Mouse (Mus musculus) yolk sac, embryonic 10.5 days (tissue): Measurements from ENCODE around the gene Hs3st5.
"Not testable (repeated sequence)": the region's sequence is repeated elsewhere in the genome, so short reads cannot be mapped to it uniquely, and the experiment has no call there.

ENCODE experiments used
- DNase-seq: peaks from one replicate; pipeline ENCODE4 v3.0.0-alpha.2; 2017; ENCODE audit warnings: low spot score

Gene Hs3st5

DNA sequence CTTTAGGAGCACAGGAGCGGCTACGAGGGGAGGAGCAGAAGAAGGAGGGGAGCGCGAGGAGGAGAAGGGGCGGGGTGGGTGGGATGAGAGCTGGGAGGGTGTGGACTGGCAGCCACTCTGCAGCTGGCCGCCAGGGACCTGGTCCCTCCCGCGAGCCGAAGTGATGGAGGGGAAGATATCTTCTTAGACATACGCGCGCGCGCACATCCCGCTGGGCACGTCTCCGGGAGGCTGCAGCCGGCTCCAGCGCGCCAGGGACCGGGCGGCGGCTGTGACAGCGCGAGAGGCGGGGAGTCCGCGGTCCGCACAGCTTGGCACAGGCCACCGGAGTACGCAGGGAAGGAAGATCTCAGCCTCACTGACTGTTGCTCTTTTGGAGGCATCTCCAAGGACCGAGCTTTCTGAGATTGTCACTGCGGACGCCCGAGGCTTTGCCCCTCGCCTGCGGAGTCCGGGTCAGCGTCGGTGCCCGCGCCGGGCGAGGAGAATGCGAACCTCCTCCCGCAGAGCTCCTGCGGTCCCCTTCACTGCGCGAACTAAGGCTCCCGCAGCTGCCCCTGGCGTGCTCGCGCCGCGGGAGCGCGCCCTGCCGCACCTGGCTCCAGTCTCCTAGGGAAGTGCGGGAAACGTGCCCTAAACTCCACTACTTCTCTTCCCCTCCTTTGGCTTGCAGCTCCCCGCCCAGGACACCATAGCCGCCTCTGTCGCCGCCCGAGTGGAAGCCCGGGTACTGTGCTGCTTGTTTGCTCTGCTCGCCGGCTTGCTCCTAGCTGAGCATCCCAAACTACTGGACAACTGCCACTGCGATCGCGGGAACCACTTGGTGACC lies at the start of gene Hs3st5:
Hs3st5 (plus strand) TSS at position 88 of the 829 bp plus-strand sequence.
- DNase-seq, result peak; percentile 10

DNA sequence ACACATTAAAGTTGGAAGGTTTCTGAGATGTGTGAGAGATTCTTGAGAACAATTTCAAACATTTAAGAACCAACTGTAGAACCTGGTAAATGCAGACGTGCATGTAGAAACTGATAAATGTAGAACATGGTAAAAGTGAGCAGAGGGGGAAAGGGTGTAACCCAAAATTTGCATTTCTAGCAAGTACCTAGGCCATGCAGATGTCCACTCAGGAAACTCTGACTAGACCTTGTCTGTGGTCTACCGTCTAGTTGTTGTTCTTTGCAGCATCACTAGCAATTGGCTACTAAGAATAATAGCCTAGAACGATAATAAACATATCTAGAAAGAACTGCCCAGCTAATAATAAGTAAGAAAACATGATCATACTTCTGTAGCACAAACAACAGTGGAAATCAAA lies 38.0 kb upstream of the Hs3st5 start:
- DNase-seq, result no peak

DNA sequence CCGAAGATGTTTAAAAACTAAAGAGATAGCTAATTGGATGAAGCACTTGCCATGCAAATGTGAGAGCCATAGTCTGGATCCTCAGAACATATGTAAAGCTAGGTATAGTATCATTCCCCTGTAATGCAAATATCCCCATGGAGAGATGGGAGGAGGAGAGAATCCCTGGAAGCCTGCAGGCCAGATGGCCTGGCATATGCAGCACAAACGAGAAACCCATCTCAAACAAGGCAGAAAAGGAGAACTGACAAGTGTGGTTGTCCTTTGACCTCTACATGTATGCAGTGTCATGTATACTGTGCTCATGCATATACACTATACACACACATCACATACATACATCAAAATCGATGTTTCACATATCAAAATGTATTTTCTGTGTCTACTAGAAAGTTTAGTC lies 35.5 kb upstream of the Hs3st5 start:
- no peak for DNase-seq

DNA sequence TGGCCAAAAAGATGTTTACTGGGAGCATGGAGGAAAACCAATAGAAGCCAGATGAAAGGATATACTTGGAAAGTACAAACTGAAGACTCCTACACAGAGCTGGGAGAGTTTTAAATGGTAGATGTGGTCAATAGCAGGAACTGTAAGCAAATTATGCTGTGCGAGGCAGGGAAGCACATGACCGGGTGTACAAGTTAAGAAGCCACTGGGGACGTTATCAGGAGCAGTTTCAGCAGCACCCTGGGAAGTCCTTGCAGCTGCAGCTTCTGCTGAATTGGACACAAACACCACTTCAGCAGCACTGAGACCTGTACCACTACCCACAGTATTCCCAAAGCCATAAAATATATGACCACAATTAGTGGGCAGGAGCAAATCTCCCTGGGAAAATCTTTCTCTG lies 31.8 kb upstream of the Hs3st5 start:
- no peak for DNase-seq

DNA sequence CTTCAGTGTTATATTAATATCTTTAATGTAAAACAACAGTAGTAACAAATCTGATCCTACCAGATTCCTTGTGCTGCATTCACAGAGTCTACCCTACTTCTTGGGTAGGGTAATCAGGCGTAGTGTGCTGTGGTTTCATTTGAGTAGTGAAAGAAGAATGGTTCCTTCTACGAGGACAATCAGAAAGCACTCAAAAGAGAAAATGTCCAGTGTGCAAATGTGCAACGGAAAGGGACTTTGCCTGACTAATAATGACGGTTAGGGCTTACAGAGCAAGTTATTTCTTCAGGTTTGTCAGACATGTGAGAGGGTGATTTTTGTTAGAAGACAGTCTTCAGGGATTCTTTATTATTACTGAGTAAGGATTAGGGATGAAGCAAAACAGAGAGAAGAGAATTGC lies 29.1 kb upstream of the Hs3st5 start:
- no peak for DNase-seq

DNA sequence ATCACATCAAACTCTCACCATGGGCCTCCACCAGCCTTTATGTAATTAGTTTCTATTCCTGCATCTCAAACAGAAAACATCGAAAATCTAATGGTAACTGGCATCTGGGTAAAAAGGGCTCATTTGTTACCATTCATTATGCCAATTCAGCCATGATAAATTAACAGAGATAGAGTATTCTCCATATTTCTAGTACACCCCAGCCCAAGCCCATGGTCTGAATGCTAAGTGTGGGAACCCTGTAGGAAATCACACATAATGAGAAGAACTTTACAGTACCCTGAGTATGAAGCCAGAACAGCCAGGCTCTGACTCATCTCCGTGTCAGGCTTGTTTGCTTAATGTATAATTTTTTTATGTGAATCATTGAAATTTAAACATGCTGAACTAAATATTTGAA lies 23.3 kb upstream of the Hs3st5 start:
- no peak for DNase-seq

DNA sequence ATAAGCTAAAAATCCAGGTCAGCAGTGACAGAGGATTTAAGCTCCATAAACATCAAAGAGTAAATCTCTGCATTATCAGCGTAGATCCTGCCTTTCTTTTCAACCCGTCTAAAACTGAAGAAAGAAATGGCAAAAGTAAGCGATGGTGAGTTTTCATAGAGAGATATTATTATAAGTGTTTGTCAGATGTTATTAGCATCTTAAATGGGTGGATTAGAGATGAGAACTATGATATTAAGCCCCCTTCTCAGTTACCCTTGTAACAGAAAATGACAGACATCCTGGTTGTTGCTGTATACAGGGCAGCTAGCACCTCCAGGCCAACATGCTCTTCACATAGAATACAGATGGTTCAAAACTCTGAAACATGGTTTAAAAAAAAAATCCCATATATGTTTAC lies 22.6 kb upstream of the Hs3st5 start:
- DNase-seq, result no peak

DNA sequence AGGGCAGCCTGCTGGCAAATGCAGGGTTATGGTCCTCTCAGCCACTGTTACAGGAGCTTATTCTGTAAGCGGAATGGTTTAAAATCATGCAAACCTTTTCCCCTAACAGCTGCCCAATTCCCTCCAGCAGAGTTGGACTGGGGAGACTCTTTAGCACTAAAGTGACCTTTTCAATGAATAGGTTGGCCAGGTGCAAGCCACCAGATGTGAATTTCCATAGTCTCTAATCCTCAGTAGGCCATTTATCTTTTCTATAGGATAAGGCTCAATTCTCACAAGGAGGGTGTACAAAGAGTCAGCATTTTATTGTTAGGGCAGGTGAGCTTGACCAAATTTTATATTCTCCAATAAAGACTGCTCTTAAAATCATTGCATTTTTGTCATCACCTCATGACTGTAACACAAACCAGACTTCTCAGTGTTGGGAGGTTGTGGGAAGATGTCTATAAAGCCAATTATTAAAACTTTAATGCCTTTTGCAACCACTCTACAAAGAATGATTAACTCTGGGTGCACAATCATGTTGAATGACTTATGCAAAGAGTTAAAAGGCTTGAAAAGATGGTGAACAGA lies 21.8 kb upstream of the Hs3st5 start:
- DNase-seq, result no peak

DNA sequence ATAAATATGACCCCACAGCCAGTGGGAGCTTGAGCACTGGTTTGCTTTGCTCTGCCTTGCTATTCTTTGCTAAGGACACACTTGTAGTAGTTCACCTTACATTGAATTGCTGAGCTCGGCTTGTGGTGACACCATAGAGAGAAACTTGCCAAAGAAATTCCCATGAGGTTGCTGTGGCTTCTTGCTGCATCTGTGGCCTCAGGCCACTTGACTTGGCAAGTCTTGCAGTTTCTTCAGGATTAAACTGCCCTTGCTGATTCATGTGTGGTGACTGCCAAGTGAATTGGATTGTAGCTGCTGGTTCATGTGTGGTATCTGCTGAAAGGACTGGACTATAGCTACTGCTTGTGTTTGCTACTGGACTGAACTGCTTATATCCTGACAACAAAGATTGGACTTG lies 13.0 kb upstream of the Hs3st5 start:
- DNase-seq, result no peak

DNA sequence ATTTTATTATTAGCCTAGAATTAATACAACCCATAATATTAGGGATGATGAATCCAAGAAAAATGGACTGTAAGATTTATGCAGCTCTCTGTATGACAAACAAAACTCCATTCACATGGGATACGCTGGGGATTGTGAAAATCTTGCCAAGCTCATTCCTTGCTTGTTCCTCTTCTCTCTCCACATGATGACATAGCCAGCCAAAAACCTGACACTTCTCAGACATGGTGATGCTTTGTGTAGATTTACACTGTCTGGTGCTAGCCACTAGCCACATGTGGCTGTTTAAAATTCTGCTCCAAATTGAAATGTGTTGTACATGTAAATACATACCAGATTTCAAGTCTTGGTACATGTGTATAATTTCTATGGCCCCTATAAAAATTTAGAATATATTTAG lies 6.9 kb upstream of the Hs3st5 start:
- DNase-seq, result no peak

DNA sequence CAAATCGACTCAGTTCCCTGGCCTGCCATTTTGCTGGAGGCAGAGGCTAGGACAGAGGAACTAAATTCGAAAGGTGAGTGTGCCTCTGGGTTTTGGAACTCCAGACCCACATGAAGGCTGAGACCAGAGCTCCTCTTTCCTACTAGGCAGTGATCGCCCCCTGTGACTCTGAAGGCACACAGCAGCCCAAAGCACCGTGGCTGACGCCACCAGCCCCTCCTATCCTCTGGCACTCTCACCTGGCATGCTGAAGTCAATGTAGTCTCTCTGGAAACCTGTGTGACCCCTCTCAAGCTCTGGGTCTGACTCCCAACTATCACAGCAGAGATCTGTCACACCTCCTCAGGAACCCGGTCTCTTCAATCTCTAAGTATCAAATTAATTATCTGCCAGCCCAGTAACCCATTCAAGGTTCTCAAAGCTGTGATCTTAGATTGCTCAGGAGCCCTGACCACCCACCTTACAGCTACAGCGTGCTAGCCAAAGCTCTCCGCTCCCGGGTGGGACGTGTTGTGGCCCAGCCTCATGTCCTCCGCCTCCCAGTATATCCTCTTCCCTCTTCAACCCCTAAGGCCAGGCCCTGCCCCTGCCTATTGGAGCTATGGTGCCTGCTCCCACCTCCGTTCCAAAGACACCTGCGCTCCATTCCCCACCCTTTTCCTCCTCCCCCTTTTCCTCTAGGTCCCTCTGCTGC lies 434 bp upstream of the Hs3st5 start:
- no peak for DNase-seq

DNA sequence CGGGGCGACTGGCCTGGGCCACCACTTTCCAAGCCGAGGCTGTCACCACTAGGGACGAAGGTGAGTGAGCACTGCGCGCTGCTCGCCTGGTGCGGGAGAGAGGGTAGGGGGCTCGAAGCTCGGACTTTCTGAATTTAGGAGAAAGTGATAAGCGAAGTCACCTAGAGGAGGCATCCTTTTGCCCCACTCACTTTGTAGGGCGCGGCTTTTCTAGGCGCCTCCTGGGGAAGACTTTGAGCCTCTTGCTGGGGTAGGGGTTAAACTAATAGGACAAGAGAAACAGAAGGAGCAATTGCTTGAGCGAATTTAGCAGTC lies 899 bp downstream of the Hs3st5 start:
- DNase-seq, result no peak

DNA sequence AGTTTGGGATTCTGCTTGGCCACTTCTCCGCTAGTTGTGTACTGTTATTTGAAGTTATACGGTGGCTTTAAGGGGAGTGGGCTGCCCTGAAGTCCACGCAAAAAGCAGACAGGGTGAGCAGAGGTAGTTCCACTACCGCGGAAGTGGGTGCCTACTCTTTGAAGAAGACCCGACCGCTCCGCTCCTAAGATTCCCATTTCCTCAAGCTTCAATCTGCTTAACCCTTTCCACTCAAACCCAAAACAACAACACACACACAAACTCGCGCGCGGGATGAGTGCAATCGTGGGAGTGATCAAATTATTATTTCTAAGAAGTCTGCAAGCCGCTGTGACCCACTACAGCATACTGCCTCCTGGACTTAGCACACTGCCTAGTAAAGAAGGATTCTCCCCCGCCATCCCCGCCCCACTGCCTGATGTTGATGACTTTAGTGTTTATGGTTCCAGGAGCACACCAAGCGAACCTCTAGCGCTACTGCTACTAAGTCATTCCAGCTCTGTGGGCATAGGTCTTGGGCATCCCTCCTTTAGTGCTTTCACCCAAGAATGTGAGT lies 1.5 kb downstream of the Hs3st5 start:
- DNase-seq, result no peak

DNA sequence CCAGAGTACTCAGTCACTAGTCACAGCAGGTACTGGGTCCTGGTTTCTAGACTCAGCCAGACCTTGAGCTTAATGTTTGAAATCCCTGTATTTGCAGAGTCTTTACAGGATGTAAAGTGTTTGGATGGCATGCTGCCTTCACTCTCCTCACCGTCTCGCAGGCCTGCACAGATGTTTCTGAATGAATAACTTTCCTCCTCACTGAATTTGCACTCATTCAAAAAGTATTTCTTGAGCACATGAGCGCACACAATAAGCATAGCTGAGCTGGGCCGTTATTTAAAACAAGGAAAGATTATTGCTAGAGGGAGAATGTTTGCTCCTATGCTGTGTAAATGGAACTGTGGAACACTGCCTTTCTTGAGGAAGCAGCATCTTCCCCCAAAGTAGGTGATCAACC lies 2.9 kb downstream of the Hs3st5 start:
- DNase-seq, result no peak

DNA sequence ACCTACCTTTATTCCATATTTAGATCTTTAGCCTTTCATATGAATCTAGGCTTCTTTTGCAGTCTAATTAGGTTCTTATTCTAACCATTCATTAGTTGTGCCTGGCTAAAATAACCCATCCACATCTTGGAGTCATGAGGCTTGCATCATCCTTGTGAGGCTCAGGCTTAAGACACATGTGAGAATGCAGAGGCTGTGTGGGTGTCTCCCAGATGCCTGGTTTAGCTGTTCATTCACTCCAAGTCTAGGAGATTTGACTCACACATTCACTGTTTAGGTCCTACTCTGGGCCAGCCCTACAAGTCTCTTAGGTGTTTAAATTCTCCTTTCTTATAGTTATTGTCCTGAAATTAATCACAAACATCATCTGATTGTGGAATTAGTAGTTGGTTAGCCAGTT lies 17.3 kb downstream of the Hs3st5 start:
- no peak for DNase-seq

DNA sequence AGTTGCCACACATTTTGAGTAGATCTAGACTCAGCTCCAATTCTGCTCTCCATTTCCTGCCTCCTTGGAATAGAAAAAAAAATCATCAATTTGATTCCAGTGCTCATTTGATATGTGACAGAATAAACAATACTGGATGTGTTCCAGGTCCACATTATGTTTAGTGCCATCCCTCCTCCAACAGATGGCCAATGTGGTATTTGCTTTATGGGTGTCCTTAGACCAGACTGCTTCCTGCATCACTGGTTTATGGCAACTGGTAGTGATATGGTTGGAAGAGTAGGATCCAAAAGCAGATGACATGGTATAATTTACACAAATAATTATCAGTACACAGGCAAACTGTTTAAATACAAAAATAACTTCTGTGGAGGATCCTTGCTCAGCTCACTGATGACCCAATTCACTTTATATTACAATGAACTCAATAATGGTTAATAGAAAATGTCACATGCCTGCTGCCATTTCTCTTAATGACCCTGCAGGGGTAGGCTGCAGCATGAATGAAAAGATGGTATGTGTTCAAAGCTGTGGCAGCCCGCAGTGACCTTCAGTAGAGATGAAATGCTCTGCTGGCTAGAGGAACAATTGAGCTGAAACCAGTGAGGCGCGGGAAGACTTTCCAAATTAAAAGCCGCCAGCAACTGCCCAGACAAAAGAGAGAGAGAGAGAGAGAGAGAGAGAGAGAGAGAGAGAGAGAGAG lies 27.2 kb downstream of the Hs3st5 start:
- no peak for DNase-seq

DNA sequence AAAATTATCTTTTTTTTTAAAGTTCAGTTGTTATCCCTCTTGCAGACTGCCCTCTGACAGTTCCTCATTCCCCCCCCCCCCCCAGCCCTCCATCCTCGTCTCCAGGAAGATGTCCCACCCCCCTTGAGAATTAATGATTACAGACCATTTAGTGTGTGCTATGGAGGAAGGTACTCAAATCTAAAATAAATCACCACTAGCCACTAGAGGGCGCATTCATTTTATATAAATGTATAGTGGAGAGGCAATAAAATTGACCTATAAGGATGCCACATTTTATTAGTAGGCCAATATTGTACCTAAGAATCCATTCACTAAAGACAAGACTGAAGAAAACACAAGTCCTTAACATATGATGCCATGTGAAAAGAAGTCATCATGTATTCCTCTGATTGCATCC lies 40.0 kb downstream of the Hs3st5 start:
- no peak for DNase-seq

DNA sequence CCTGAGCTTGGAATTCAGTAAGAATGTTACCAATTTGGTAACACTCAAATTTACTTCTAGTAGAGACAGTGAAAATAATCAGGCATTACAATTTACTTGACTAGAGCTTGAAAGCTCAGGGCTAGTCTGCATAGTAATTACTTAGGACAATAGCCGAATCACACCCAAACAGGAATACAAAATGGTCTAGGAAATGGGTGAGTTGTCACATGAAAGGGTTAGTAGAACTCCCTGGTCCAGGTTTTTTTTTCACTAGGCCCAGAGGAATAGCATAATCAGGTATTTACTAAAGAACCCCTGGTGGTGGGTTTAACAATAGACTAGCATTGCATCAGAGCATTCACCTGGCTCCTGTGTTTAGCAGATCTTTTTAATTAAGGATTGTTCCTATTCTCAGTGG lies 41.1 kb downstream of the Hs3st5 start:
- DNase-seq, result not testable (repeated sequence)

DNA sequence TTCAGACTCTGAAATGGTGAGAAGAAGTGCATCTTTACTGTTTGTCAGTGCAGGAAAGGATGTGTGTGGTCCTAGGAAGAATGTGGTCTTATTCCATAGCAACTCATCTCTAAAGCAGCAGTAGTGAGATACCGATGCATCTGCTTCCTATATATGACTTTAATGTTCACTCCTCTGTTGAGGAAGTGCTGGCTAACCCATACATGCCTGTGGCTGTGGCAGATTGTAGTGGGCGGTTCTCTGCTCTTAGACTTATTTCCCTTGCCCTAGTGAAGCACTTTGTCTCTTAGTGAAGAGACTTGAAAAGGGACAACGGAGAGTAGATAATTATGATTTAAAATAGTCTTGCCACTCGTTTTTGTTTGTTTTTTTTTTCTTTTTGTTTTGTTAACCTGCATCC lies 47.4 kb downstream of the Hs3st5 start:
- no peak for DNase-seq

DNA sequence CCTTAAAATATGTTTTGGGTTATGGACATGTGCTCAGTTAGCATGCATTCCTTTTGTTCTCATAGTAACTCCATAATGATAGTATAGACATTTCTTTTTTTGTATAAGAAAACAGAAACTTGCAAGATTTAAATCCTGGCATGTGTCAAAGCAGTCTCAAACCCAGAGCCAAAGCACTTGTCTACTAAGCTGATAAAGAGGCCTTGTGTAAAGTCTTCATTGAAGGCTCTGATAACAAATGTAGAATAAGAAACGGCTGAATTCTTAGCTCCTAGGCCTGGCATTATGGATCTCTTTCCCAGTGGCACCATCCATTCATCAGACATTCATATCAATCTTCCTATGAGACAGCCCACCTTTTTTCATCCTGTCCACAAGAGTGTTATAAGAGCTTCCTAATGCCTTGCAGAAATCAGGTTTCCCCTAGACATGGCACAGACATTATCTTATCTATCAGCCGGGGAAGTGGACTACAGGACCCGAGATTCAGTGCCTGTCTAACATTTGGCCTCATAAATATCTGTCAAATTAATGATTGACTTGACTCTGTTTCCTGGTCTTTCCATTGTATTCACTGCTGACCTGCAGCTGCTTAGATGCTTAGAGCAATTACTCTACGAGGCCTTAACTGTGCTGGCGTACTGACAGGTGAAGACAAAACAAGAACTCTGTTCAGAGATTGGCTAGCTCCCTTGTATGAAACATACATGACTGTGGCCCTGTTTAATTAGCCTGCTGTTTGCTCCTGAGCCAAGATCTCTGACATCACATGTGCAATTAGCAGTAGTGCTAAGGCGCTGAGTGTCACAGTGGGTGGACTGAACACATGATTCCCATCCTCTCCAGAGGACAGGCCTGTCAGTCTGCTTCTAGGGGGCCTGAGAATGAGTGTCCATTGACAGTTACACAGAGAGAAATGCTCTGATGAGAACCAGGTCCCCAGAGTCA lies 48.6 kb downstream of the Hs3st5 start:
- peak; percentile 16 for DNase-seq

DNA sequence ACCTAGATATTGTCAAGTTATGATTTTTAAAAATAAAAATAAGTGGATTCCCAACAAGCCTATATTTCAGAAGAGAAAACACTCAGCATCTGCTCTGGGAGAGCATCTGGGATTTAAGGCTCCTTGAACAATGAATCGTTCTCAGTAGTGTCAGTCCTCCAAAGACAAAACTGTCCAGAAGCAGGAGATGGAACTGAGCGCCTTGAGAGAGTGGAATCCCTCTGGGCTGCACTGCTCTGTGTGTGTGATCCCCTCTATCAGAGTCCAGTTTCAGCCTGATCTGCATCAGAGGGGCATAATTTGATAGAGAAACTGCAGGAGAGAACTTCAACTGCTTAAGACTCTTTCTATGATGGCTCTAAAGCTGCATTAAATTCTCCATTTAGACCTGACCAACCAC lies 49.5 kb downstream of the Hs3st5 start:
- no peak for DNase-seq
